Mouse (Mus musculus): ENCODE data around the gene Dnajb4.
"Not testable (repeated sequence)": the region's sequence is repeated elsewhere in the genome, so short reads cannot be mapped to it uniquely, and the experiment has no call there.

GRCm38 (mm10) chr3:152259409-152259808, 49.3 kb upstream of the Dnajb4 start:
- TF ChIP-seq POLR2A (IDR thresholded peaks at IDR 0.05; ENCODE audit: borderline replicate concordance, low read depth, low read length), result not testable (repeated sequence)
- peak; percentile 15; the same call in 1 of the 2 replicates for TF ChIP-seq CTCF (IDR thresholded peaks at IDR 0.05; ENCODE audit: low read depth, low read length)
